Mouse (Mus musculus): Measurements from ENCODE around the gene Shmt1.

Gene Shmt1

DNA sequence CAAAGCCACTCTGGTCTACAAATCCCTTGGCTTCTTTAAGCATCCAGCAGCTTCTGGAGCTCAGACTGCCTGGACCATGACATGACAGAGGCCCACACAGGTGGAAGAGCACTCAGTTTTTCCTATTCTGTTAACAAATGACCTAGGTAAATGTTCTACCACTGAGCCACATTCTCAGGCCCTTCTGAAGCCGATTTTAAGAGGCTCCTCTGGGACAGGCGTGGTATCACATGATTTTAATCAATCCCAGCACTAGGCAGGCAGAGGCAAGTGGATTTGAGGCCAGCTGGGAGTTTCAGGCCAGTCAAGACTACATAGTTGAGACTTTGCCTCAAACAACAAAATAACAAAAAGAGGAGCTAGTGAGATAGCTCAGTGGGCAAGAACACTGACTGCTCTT is 21.0 kb downstream of the Shmt1 start:
- no peak for DNase-seq

DNA sequence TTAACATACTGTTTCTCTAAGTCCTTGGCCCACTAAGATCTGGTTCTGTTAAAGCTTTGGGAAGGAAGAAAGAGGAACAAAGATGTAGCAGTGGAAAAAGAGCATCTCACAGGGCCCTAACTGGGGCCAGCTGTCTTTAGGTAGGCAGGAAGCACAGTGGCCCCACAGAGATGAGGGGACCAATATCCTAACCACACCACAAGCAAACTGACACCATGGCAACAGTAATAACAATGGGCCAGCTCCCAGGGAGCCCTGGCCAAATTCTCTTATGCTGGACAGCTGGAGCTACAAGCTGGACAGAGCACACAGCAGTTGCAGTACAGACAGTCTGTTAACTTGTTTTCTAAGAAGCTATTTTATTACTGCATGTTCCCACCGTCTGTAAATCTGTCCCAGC is 23.9 kb downstream of the Shmt1 start:
- DNase-seq: peak in 1 of 2 experiments; percentile 43

DNA sequence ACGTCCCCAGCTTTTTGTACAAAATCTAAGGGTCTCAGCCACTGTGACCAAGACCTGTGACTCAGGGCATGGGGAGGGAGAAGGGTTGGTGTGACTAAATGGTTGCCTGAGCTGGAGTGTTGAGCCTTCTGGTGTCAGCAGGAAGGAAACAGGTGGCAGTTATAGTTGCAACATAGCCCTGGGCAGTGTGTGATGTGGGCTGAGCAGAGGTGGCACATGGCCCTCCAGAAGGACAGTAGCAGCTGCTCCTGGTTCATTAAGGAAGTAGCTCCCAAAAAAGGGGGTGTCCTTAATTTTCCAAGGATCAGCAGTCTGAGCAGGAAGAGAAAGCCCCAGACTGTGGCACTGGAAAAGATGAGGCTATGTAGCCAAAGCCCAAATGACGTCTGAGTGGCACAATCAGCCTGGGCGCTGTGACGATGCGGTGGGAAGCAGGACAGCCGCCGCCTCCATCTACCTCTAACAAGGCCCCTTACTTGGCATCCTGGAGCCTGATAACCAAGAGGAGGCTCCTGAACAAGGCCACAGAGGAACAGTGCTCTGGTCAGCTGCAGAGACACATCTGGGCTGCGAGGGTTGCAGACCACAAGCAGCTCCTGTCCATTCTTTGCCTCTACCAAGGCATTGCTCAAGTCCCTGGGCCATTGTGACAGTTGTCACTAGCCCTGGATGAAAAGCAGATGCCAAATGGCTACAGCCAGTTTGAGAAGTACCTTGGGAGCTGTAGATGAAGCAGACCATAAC is 27.2 kb downstream of the Shmt1 start:
- no peak for DNase-seq

DNA sequence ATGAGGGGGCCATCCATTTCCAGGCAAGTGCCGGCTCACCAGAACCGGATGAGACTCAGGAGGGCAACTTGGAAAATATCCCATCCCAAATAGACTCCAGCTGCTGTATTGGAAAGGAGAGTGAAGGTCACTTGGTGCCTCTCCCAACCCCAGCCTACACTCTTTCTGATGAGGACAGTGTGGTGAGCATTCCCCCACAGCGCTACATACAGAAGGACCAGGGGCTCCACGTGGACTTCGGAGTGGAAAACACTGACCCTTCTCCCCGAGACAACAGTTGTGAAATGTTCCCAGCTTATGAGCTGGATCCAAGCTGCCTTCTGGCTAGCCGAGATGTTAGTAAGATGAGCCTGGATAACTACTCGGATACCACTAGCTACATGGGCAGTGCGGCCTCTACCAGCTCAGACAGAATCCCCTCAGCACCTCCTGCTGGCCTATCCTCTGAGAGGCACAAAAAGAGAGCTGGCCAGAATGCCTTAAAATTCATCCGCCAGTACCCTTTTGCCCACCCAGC is 31.8 kb downstream of the Shmt1 start:
- DNase-seq: peak in 1 of 2 experiments; percentile 36

DNA sequence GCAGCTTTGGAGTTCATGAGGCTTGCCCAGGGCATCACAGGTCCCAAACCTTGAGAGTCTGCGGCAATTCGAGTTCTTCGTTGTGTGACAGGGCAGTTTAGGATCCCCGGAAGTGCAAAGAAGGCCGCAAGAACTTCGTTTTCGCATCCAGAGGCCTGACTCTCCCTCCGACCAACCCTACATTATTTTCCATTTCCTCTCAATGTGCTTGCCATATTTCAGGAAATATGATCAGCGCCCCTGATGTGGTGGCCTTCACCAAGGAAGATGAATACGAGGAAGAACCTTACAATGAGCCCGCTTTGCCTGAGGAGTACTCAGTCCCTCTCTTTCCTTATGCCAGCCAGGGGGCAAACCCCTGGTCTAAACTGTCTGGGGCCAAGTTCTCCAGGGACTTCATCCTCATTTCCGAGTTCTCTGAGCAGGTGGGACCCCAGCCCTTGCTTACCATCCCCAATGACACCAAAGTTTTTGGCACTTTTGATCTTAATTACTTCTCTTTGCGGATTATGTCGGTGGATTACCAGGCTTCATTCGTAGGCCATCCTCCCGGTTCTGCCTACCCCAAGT is 33.6 kb downstream of the Shmt1 start:
- DNase-seq: no peak

- peak; percentile 88 to 89 for DNase-seq
These were observed 34.4 kb downstream of the Shmt1 start, which contains the start of the genes Top3a and Smcr8 for GRCm38 (mm10) chr11:60776829-60777740. Gene Top3a, minus strand, starts transcription at chr11:60777365. Gene Smcr8, plus strand, starts transcription at chr11:60777524.

DNA sequence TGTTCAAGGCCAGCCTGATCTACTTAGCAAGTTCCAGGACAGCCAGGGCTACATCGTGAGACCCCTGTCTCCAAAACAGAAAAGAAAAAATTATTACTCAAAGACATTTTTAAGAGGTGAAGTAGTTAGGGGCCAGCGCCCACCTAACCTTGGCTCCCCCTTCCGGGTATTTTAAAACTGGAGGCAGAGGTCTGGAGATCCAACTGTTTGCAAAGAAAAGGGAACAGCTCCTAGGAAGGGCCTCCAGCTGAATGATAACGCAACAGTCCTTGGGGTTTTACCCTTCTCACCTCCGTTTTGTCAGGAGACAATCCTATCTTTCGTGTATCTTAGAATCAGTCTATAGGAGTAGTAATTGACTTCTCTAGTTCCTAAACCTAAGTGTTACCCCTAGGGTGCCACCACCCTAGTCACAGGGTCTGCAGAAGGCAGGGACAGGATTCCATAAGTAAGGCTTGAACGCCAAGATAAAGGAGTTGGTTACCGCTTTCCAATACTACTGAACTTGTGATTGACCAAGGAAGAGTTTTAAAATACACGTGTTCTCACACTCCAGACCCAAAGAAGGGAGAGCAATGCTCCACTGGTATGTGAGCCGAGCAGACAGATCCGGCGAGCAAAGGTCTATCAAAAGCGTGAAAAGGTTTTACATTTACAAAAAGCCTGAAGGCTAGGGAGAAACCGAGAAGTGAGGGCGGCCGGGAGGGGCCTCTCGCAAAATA is 35.2 kb downstream of the Shmt1 start:
- no peak for DNase-seq

DNA sequence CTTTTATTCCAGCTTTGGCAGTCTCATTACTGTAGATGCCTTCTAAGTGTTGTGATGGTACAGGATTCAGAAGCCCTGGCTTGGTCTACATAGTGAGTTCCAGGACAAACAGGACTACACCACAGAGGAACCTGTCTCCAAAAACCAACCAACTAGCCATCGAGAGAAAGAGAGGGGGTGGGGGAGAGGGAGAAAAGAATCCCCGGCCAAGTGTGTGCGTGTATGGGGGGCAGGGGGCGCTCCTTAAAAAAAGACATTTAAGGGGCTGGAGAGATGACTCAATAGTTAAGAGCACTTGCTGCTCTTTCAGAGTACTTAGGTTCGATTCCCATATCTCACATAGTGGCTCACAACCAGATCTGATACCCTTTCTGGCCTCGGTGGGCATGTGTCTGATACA is 35.9 kb downstream of the Shmt1 start:
- DNase-seq: no peak

DNA sequence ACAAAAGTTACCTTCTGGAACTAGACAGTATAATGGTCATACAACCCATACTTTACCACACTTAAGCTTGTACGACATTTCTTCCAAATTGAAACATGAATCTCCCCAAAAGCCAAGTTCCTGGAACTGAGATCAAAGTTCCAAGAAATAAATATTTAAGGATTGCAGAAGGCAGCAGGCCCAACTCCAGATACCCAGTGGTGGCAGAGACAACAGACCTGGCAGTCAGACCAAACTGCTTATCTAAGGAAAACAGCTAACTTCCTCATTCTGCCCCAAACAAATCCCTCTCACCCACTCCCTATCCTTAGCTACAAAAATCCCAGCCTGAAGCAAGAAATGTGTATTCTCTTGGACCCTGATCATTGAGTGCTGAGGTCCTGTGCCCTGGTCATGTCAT is 36.7 kb downstream of the Shmt1 start:
- no peak for DNase-seq

- no peak for DNase-seq
These were observed 37.3 kb downstream of the Shmt1 start for GRCm38 (mm10) chr11:60774158-60774689.

DNA sequence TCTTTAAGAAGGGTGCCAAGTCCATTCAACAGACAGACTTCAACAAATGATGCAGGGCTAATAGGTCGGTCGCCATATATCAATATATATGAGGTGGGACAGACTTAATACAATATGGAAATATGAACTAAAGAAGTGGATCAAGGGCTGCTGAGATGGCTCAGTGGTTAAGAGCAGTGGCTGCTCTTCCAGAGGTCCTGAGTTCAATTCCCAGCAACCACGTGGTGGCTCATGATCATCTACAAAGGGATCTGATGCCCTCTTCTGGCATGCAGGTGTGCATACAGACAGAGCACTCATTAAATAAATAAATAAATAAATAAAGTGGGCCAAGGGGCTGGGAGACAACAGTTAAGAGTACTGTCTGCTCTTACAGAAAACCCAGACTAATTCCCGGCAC is 39.4 kb downstream of the Shmt1 start:
- no peak for DNase-seq

GRCm38 (mm10) chr11:60770776-60771175 is 40.7 kb downstream of the Shmt1 start:
- no peak for DNase-seq

DNA sequence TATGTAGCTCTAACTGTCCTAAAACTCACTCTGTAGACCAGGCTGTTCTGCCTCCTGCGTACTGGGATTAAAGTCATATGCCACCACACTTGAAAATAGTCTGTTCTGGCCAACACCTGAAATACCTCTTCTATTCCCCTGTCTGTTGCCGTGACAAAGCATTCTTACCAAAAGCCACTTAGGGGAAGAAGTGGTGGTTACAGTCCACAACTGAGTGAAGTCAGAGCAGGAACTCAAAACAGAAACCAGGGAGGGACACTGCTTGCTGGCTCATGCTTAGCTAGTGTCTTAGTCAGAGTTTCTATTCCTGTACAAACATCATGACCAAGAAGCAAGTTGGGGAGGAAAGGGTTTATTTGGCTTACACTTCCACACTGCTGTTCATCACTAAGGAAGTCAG is 42.2 kb downstream of the Shmt1 start:
- DNase-seq: no peak

DNA sequence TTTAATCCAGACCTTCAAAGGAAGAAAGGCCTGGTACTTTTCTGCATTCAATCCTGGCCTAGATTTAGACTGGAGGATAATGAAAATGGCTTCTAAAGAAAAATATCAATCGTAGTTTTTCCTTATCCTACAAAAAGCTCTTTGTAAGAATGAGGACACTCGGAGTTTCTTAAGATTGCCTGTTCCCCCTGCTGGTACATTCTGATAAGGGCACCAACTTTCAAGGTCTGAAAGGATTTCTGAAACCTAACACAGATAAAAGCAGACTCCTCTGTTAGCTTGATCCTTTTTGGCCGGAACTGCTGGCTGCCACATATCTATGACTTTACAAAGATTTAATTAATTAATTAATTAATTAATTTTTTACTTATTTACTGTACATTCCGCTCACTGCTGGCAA is 44.5 kb downstream of the Shmt1 start:
- no peak for DNase-seq

GRCm38 (mm10) chr11:60761681-60762080 is 49.8 kb downstream of the Shmt1 start:
- no peak for DNase-seq

- DNase-seq: no peak
These were observed 55.9 kb downstream of the Shmt1 start for GRCm38 (mm10) chr11:60755570-60755969.

DNA sequence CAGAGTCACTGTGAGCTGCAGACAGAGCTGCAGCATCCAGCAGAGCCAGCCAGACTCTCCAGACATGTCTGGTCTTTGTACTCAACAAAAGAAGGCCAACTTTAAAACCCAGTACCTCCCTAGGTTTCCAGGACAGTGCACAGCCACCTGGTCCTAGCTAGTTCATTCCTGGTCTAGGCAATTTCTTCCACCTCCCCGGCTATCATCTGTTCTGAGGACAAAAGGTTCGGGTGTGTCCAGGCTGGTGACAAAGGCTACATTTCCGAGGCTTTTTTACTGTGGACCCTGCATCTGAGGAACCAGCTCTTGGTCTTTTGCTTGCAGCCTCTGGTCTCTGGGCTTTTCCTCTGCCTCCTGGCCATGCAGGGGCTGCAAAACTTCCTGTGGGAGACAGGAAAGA is 71.2 kb downstream of the Shmt1 start:
- DNase-seq: no peak
